Mouse (Mus musculus) erythroid progenitor cell, adult 5-6 weeks (primary cell): ENCODE results near the gene Klhl9. TPM values are rescaled to one million over a fixed set of nuclear protein-coding genes. Genes with fewer than 3 reads are reported as not detected.

ENCODE experiments used
- ATAC-seq: replicated peaks from 2 replicates; pipeline ENCODE4 v1.8.0; 2016; ENCODE audit warnings: moderate number of reproducible peaks, mild to moderate bottlenecking, moderate TSS enrichment, inconsistent platforms; ENCODE audit not compliant: poor library complexity, low FRiP score, severe bottlenecking
- total RNA-seq, 2 experiments: library from RNA; stranded (forward) in 1 of 2; stranded (reverse) in 1 of 2; fragments of 150-400 nt in 1 of 2; fragments of 186-747, 209-891 nt in 1 of 2; gene quantifications; 2 replicates each; pipeline versions ENCODE4 v1.2.3 to v1.2.4; 2015 to 2017; ENCODE audit warnings: low replicate concordance in 2 of 2

Gene Klhl9
- total RNA-seq, 2 experiments from 2014 or later: 20.1 to 21.1 TPM

DNA sequence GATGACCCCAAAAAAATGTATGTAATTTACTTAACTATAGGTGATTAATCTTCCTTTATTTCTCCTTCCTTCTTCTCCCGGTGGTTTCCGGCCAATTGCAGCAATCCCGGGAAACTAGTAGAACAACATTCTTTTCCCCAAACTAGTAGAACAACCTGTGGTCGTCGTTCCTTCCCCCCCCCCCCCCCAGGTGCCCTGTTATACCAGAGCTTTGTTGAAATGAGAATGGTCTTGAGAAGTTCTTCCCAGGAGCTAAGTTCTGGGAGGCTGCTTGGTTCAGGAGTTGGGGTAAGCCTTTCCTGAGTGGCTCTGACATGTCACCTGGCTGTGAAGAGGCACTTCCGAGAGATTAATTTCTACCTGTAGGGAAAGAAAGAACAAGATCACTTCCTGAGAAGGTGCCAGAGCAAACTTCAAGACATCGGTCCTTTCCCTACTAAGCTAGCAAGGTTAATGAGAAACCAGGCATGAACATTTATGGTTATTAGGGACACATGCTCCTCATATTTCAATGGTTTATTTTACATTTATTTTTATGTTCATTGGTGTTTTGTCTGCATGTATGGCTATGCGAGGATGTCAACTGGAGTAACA lies 1.3 kb upstream of the Klhl9 start:
- no peak for ATAC-seq

DNA sequence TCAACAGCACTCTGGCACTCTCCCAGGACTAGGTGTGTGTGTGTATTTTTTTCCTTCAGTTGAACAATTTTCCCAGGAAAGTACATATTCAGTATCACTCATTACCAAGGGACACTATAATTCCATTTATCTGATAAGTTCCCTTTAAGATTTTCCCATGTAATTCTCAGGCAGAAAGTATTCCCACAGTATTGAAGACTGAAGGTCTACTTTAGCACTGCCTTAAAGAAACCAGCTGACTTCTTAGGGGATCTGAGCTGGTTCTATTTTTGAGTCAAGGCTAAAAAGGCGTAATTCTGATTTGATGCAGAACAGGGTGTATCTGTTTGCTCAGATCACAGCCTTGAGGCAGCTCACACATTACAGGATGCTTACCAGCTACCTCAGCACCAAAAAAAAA lies 3.5 kb downstream of the Klhl9 start:
- no peak for ATAC-seq

DNA sequence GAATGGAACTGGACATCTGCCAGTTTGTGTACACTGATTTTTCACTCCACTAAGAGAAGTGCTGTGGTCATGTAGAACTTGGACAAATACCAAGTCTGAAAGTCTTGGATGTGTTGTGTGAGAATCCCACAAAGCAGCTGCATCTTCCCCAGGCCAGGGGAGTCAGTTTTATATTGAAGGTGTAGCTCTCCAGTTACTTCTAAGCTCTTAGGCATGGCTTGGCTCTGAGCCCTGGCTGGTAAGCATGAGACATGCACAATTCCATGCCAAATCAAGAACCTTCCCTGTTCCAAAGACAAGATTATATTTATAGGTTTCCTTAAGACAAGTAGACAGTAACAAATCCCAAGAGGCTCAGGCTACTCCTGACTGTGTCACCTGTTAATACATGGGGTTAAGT lies 7.2 kb downstream of the Klhl9 start:
- no peak for ATAC-seq

- no peak for ATAC-seq
Measured at GRCm38 (mm10) chr4:88714281-88714680, 8.0 kb downstream of the Klhl9 start.

GRCm38 (mm10) chr4:88707128-88707826 lies 15.0 kb downstream of the Klhl9 start:
- ATAC-seq: no peak

- no peak for ATAC-seq
Measured at GRCm38 (mm10) chr4:88705924-88706323, 16.3 kb downstream of the Klhl9 start.

DNA sequence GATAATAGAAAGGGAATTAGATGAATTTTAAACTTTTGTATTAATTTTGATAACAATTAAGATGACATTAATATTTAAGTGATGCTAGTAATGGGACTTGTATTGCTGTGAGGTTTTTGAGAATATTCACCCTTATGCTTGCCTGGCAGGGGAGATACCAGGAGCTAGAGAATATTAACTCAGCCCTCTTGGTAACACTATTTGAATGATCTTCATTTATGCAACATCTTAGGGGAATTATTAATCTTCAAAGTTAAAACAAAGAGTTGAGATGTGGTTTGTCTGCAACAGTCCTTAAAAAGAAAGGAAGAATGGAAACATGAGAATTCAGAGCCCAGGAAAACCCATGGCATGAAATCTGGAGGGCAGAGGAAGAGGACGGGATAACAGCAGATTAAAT lies 23.0 kb downstream of the Klhl9 start:
- ATAC-seq: no peak

DNA sequence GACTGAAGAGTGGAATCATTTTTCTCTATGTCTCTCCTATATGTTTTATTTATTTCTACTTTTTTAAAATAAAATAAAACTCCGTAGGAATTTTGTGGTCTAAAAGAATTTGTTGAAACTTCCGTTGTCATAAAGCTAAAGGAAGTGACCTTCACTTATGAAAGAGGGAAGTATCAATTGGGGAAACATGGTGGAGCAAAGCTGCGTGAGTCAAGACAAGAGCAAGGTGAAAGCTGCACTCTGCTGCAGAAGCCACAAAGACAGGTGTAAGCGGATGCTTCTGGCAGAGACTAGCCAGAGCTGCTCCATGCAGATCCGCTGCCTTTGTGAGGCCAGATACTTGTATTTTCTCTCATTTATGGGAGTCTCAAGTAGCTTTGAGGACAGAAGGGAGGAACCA lies 23.5 kb downstream of the Klhl9 start:
- ATAC-seq: no peak

DNA sequence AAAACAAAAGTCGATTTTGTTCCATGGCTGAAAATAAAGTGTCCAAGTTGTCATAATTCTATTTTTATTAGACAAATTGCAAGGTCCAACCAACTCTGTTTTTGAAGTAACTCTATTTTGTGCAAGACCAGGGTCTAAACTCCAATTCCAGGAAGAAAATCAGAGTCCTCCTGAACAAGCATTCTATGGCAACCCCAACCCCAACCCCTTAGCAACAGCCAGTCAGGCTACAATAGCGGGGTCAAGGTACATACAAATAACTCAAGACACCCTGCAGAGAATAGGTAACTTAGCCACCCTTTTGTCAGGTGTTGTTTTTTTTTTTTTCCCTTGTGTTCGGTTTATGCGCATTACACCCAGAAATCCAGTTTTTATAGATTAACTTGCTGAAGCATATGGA lies 24.5 kb downstream of the Klhl9 start:
- no peak for ATAC-seq

DNA sequence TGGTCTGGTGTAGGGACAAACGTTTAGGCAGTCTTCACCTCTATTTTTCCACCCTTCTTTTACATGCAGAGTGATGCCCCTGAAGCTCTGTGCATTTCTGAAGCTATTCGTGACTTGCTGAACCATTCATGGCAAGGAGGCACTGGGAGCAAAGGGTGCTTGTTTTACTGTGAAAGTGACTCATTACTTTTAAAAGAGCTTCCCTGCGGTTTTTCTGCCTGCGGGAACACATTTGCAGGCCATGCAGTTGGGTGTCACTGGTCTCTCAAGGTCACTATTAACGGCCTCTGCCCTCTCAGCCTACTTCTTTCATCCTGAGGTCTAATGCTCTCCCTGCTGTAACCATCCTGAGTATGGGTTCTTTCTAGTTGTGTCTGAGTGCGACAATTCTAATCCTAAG lies 25.2 kb downstream of the Klhl9 start:
- no peak for ATAC-seq

- ATAC-seq: peak; percentile 95
Measured at GRCm38 (mm10) chr4:88696237-88696884, 25.9 kb downstream of the Klhl9 start.

- ATAC-seq: no peak
Measured at GRCm38 (mm10) chr4:88693392-88693791, 28.9 kb downstream of the Klhl9 start.

GRCm38 (mm10) chr4:88692537-88692936 lies 29.7 kb downstream of the Klhl9 start:
- no peak for ATAC-seq

GRCm38 (mm10) chr4:88691259-88691658 lies 31.0 kb downstream of the Klhl9 start, which contains the start of gene Ifnab:
Gene Ifnab (minus strand): TSS chr4:88691359.
- no peak for ATAC-seq

- ATAC-seq: no peak
Measured at GRCm38 (mm10) chr4:88683812-88684211, 38.5 kb downstream of the Klhl9 start, which contains the start of gene Ifna2. Gene Ifna2 (minus strand): TSS chr4:88683912.

GRCm38 (mm10) chr4:88681353-88681752 lies 40.9 kb downstream of the Klhl9 start:
- ATAC-seq: no peak

DNA sequence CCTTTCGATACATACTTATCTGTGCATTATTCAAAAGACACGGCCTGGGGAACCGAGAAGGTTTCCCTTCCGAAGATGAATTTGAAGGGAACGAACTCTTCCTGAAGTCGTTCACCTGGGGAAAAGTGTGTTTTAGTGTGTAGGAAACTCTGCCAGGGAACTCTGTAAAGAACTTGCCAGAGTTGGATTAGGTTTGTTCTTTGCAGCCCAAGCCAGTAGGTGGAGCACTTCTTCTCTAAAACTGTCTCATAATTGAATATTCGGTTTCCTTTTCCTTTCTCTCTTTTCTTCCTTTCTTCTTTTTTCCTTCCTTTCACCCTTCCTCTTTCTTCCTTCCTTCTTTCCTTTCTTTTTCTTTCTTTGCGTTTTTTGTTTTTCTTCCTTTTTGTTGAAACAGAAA lies 41.9 kb downstream of the Klhl9 start:
- ATAC-seq: no peak

DNA sequence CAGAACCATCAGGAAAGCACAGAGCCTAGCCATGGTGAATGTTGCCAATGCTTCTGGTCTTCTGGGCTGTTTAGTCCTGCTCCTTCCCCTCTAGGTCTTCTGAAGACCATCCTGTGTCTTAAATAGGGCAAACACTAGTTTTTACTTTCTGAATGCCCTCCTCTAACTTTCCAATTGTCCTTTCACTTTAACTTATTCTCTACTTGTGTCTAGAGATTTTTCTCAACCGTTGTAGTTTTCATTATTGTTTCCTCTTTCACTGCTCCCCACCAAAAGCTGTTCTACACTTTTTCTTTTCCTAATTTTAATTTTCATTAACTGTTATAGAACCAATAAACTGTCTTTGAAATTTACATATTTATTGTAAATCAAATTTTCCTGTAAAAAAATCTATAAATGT lies 45.4 kb downstream of the Klhl9 start, which contains the start of gene Ifna16:
Gene Ifna16 (minus strand): TSS at position 101 of the 400 bp plus-strand sequence.
- no peak for ATAC-seq
